Mouse (Mus musculus): ENCODE results near the gene Adgrb3. TPM values are rescaled to one million over a fixed set of nuclear protein-coding genes. Genes with fewer than 3 reads are reported as not detected.

Gene Adgrb3
- polyA plus RNA-seq, 1 experiment from 2014 or later, result 0.70 TPM

DNA sequence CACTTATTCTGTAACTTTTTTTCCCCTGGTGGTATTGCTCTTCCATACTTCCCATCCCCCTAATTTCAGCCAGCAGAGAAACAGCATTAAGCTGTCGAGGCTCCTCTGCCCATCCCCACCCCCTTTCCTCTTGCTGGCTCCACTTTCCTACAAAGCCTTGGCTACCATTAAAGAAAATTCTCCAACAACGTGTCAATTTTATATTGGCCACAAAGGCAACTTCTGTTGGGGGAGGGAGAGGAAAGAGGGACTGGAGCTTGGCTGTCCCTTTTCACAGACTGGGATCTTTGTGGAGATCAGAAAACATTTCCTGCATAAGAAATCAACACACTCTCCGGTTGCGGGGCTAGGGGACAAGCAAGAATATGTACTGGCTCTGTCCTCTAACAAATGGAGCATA, 4.9 kb downstream of the Adgrb3 start:
- no peak for ATAC-seq (replicated peaks; ENCODE audit: low FRiP score)
- Histone ChIP-seq H3K36me3 (no peaks in the 10 kb centered on the region), H3K9me3 (replicated peaks) (no peaks in the 10 kb centered on the region), H3K4me3 (replicated peaks) (no peak overlapping the region), H3K27me3 (peaks cover 27% of the 10 kb centered on the region), H3K4me2 (no peak overlapping the region), H3K4me1 (peaks cover 7% of the 10 kb centered on the region), H3K27ac (no peak overlapping the region), H3K9ac (no peak overlapping the region)
- 28% methylated on average over 4 of the region's 4 CpGs for WGBS

DNA sequence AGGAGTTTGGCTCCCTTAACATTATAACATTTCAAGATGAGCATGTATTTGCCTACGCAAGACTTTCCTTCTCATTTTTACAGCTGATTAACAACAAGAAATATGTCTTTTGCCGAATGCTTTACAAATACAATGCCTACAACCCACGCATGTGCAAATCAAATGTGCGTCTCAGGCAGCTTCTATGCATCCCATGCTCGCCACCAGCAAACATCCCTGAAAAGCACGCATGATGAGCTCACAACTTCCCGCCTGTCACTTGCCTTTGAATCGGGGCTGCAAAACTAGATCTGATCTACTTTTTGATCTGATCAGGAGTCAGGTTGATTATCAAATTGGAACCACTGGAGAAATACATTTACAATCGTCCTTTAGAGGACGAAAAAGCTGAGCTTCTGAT, 5.5 kb downstream of the Adgrb3 start:
- ATAC-seq (replicated peaks; ENCODE audit: low FRiP score), result no peak
- 75% methylated on average over 10 of the region's 10 CpGs for WGBS

GRCm38 (mm10) chr1:25815491-25815890, 14.0 kb downstream of the Adgrb3 start:
- H3K4me3 ChIP-seq (replicated peaks), result no peak overlapping the region
- H3K27me3 ChIP-seq, result no peaks in the 10 kb centered on the region
- no peak overlapping the region for H3K27ac ChIP-seq
- H3K36me3 ChIP-seq, result no peaks in the 10 kb centered on the region
- no peaks in the 10 kb centered on the region for H3K4me1 ChIP-seq
- ATAC-seq (replicated peaks; ENCODE audit: low FRiP score), result no peak
- 69% methylated on average over 1 of the region's 1 CpGs for WGBS
- no peak overlapping the region for H3K4me2 ChIP-seq
- no peaks in the 10 kb centered on the region for H3K9me3 ChIP-seq (replicated peaks)
- H3K9ac ChIP-seq, result no peak overlapping the region

More for the DNA sequence above, 5.5 kb downstream of the Adgrb3 start:
- no peaks in the 10 kb centered on the region for H3K36me3 ChIP-seq
- H3K9ac ChIP-seq, result no peak overlapping the region
- H3K27ac ChIP-seq, result no peak overlapping the region
- no peak overlapping the region for H3K4me2 ChIP-seq
- no peaks in the 10 kb centered on the region for H3K9me3 ChIP-seq (replicated peaks)
- H3K27me3 ChIP-seq, result peaks cover 21% of the 10 kb centered on the region
- no peak overlapping the region for H3K4me3 ChIP-seq (replicated peaks)
- H3K4me1 ChIP-seq, result peaks cover under 1% of the 10 kb centered on the region; the same call in 1 of the 2 replicates

DNA sequence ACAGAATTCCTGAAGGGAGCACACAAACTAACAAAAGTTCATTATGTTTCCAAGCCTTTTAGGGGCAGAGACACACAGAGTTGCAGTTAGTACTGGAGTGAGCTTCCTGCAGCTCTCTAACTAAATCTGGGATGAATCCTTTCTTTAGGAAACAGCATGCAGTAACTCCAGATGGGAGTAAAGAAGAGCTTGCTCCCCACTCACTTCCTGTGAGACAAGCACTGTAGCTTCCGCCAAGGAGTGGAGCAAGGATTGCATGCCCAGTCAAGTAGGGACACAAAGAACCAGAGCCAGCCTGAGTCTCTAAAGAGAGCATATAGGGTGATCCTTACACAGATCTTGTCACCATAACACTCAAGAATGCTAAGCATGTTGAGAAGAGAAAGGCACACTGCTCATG, 50.7 kb downstream of the Adgrb3 start:
- no peak for ATAC-seq (replicated peaks; ENCODE audit: low FRiP score)
- H3K27me3 ChIP-seq, result no peaks in the 10 kb centered on the region
- no peaks in the 10 kb centered on the region for H3K4me1 ChIP-seq
- no peak overlapping the region for H3K4me3 ChIP-seq (replicated peaks)
- no peak overlapping the region for H3K9ac ChIP-seq
- WGBS, result 63% methylated on average over 1 of the region's 1 CpGs
- no peak overlapping the region for H3K27ac ChIP-seq
- H3K36me3 ChIP-seq, result no peaks in the 10 kb centered on the region
- no peak overlapping the region for H3K4me2 ChIP-seq
- H3K9me3 ChIP-seq (replicated peaks), result no peaks in the 10 kb centered on the region

- Histone ChIP-seq H3K9ac (no peak overlapping the region), H3K27ac (no peak overlapping the region), H3K27me3 (no peaks in the 10 kb centered on the region), H3K4me1 (no peaks in the 10 kb centered on the region), H3K4me3 (replicated peaks) (no peak overlapping the region), H3K9me3 (replicated peaks) (no peaks in the 10 kb centered on the region), H3K36me3 (no peaks in the 10 kb centered on the region), H3K4me2 (no peak overlapping the region)
- WGBS, result 91% methylated on average over 4 of the region's 4 CpGs
- no peak for ATAC-seq (replicated peaks; ENCODE audit: low FRiP score)
Measured at GRCm38 (mm10) chr1:25777459-25777858, 52.0 kb downstream of the Adgrb3 start.

DNA sequence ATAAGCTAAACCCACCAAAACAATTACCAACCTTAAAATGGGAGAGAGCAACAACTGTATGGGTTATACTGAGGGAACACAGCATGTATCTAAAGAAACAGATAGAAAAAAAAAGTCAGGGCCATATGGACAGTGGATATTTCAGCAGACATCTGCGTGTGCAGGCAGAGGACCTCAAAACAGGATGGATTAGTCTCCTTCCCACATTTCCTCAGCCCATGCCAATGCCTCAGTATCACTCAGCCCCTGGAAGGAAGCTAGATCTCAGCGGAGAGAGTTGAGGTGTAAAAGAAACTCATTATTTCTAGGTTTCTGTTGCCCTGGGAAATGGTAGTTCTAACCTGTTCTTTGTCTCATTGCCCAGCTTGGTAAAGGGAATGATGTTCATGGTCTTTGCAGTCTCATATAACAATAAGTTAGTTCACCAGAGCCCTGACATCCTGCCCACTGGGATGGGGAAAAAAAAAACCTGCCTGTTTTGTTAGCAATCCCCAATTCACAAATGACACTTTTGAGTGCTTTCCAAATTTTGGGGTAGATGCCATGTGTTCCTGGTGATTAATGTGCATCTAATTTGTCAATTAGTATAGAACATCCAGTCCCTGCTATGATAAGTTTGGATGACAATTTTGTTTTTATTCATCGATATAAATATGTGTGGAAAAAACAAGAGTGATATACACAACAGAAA, 53.9 kb downstream of the Adgrb3 start:
- Histone ChIP-seq H3K4me1 (no peaks in the 10 kb centered on the region), H3K27me3 (no peaks in the 10 kb centered on the region), H3K27ac (no peak overlapping the region), H3K9ac (no peak overlapping the region), H3K4me2 (no peak overlapping the region), H3K9me3 (replicated peaks) (no peaks in the 10 kb centered on the region), H3K4me3 (replicated peaks) (no peak overlapping the region), H3K36me3 (no peaks in the 10 kb centered on the region)
- 83% methylated on average over 3 of the region's 3 CpGs for WGBS
- ATAC-seq (replicated peaks; ENCODE audit: low FRiP score), result no peak

DNA sequence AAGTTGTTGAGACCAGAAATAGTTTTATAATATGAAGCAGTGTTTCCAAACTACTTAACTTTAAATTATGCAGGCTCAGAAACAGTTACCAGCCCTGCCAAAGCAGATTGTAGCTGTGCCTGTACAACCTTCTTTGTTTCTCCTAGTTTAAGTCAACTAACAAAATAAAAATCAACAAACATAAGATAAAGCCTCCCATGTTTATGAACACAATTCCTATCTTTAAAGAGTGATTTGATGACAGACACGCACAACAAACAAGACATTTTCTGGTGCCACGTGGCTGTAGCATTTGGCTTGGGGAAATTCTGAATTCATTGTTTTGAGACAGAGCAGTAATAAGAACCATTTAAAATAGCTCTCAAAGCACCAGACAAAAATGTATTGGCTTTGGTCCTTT, 60.5 kb downstream of the Adgrb3 start:
- Histone ChIP-seq H3K9me3 (replicated peaks) (no peaks in the 10 kb centered on the region), H3K36me3 (no peaks in the 10 kb centered on the region), H3K4me1 (no peaks in the 10 kb centered on the region), H3K4me2 (no peak overlapping the region), H3K4me3 (replicated peaks) (no peak overlapping the region), H3K27ac (no peak overlapping the region), H3K27me3 (no peaks in the 10 kb centered on the region), H3K9ac (no peak overlapping the region)
- ATAC-seq (replicated peaks; ENCODE audit: low FRiP score), result no peak
- 87% methylated on average over 2 of the region's 2 CpGs for WGBS

DNA sequence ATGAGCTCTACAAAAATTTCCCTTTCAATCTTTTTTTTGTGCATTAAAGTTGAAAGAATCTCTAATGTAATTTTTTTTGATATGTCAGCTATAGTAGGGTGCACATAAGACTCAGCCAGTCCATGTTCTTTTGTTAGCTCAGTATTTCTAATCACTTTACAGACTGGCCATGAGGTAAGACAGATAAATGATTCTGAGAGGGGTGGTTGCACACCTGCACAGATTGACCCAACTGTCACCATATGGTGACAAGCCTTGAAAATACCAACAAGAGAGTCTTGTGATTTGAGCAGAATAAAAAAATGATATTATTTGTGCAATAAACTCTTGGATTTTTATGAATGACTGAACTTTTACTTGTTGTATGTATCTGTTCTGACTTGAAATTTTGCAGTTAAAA, 74.2 kb downstream of the Adgrb3 start:
- no peak for ATAC-seq (replicated peaks; ENCODE audit: low FRiP score)
- H3K27ac ChIP-seq, result no peak overlapping the region
- H3K9me3 ChIP-seq (replicated peaks), result no peaks in the 10 kb centered on the region
- H3K4me1 ChIP-seq, result no peaks in the 10 kb centered on the region
- H3K4me3 ChIP-seq (replicated peaks), result no peak overlapping the region
- no peaks in the 10 kb centered on the region for H3K36me3 ChIP-seq
- no peak overlapping the region for H3K9ac ChIP-seq
- no peaks in the 10 kb centered on the region for H3K27me3 ChIP-seq
- no peak overlapping the region for H3K4me2 ChIP-seq

- H3K9ac ChIP-seq, result no peak overlapping the region
- no peaks in the 10 kb centered on the region for H3K36me3 ChIP-seq
- WGBS, result 65% methylated on average over 4 of the region's 4 CpGs
- no peaks in the 10 kb centered on the region for H3K27me3 ChIP-seq
- no peak overlapping the region for H3K4me3 ChIP-seq (replicated peaks)
- no peak for ATAC-seq (replicated peaks; ENCODE audit: low FRiP score)
- no peak overlapping the region for H3K27ac ChIP-seq
- H3K9me3 ChIP-seq (replicated peaks), result no peaks in the 10 kb centered on the region
- H3K4me2 ChIP-seq, result no peak overlapping the region
- H3K4me1 ChIP-seq, result no peaks in the 10 kb centered on the region
Measured at GRCm38 (mm10) chr1:25754528-25754927, 75.0 kb downstream of the Adgrb3 start.

- Histone ChIP-seq H3K9ac (no peak overlapping the region), H3K36me3 (no peaks in the 10 kb centered on the region), H3K9me3 (replicated peaks) (no peaks in the 10 kb centered on the region), H3K27me3 (no peaks in the 10 kb centered on the region), H3K4me2 (no peak overlapping the region), H3K4me1 (no peaks in the 10 kb centered on the region), H3K4me3 (replicated peaks) (no peak overlapping the region), H3K27ac (no peak overlapping the region)
- 74% methylated on average over 4 of the region's 4 CpGs for whole genome bisulfite sequencing
- no peak for ATAC-seq (replicated peaks; ENCODE audit: low FRiP score)
Measured at GRCm38 (mm10) chr1:25745575-25745974, 83.9 kb downstream of the Adgrb3 start.

GRCm38 (mm10) chr1:25744736-25745135, 84.8 kb downstream of the Adgrb3 start:
- 80% methylated on average over 6 of the region's 6 CpGs for WGBS
- no peaks in the 10 kb centered on the region for H3K4me1 ChIP-seq
- no peak for ATAC-seq (replicated peaks; ENCODE audit: low FRiP score)
- H3K36me3 ChIP-seq, result no peaks in the 10 kb centered on the region
- H3K4me2 ChIP-seq, result no peak overlapping the region
- no peak overlapping the region for H3K27ac ChIP-seq
- no peak overlapping the region for H3K9ac ChIP-seq
- H3K4me3 ChIP-seq (replicated peaks), result no peak overlapping the region
- H3K27me3 ChIP-seq, result no peaks in the 10 kb centered on the region
- H3K9me3 ChIP-seq (replicated peaks), result no peaks in the 10 kb centered on the region

- 92% methylated on average over 5 of the region's 5 CpGs for WGBS
- no peak overlapping the region for H3K9ac ChIP-seq
- no peak for ATAC-seq (replicated peaks; ENCODE audit: low FRiP score)
- H3K4me1 ChIP-seq, result no peaks in the 10 kb centered on the region
- no peak overlapping the region for H3K4me2 ChIP-seq
- H3K36me3 ChIP-seq, result no peaks in the 10 kb centered on the region
- no peaks in the 10 kb centered on the region for H3K9me3 ChIP-seq (replicated peaks)
- H3K27me3 ChIP-seq, result no peaks in the 10 kb centered on the region
- no peak overlapping the region for H3K4me3 ChIP-seq (replicated peaks)
- H3K27ac ChIP-seq, result no peak overlapping the region
Measured at GRCm38 (mm10) chr1:25729844-25730243, 99.7 kb downstream of the Adgrb3 start.

- Histone ChIP-seq H3K36me3 (no peaks in the 10 kb centered on the region), H3K4me2 (no peak overlapping the region), H3K27ac (no peak overlapping the region), H3K4me1 (no peaks in the 10 kb centered on the region), H3K9me3 (replicated peaks) (no peaks in the 10 kb centered on the region), H3K9ac (no peak overlapping the region), H3K27me3 (no peaks in the 10 kb centered on the region), H3K4me3 (replicated peaks) (no peak overlapping the region)
- ATAC-seq (replicated peaks; ENCODE audit: low FRiP score), result no peak
- WGBS, result 55% methylated on average over 1 of the region's 1 CpGs
Measured at GRCm38 (mm10) chr1:25711474-25711873, 118.0 kb downstream of the Adgrb3 start.
